Mouse (Mus musculus) cerebellum, adult 11 months (tissue): ENCODE data around the gene Gtf3a.
A peak's percentile ranks its signal among the peaks of the same experiment; 100 is the strongest.
"Not testable (repeated sequence)": the region's sequence is repeated elsewhere in the genome, so short reads cannot be mapped to it uniquely, and the experiment has no call there.

Experiments used
- DNase-seq: peaks from one replicate; pipeline ENCODE4 v3.0.0; 2022

The Gtf3a gene

GRCm38 (mm10) chr5:146948508-146949088, at the start of gene Gtf3a:
TSS of gene Gtf3a (plus strand) at chr5:146948657.
- DNase-seq: peak; percentile 70

GRCm38 (mm10) chr5:146900331-146900730, 48.1 kb upstream of the Gtf3a start:
- no peak for DNase-seq

GRCm38 (mm10) chr5:146901501-146901900, 47.0 kb upstream of the Gtf3a start:
- DNase-seq: no peak

GRCm38 (mm10) chr5:146904404-146904803, 44.1 kb upstream of the Gtf3a start:
- peak; percentile 59 for DNase-seq

- peak; percentile 49 for DNase-seq
Observed at GRCm38 (mm10) chr5:146905486-146906172, 42.8 kb upstream of the Gtf3a start.

GRCm38 (mm10) chr5:146907533-146907932, 40.9 kb upstream of the Gtf3a start:
- DNase-seq: no peak

GRCm38 (mm10) chr5:146908629-146909028, 39.8 kb upstream of the Gtf3a start:
- DNase-seq: no peak

DNA sequence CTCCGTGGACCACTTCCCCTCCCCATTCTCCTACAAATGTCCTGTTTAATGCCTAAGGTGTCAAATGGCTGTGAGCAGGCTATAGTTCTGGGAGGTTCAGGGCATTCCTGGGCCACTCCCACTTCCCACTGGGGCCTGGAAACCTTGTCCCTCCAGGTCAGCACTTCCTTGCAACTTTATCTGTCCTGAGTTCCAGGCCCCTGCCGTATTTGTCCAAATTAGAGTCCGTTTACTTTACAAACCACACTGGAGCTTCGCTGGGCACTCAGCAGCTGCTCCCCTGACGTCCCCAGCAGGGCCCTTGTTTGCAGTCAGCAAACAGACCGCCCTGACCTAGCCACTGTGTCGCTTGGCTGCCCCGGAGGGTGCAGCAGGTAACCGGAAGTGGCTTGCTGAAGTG, 36.3 kb upstream of the Gtf3a start:
- no peak for DNase-seq

DNA sequence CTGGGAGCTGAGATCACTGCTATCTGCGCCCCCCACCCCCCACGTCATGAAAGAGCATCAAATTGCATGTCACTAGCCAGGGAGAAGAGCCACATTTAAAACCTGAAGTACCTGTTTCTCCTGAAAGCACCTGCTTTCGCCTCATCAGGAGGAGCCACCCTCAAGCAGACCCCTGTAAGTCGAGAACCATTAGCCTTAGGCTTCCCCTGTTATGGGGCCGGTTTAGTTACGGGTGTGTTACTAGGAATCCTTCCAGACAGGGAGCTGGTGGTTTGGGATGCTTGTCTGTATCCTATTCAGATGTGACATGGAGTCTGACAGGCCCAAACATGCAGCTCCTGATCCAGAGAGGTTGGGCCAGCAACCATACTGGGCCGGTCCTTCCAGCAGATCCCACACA, 35.1 kb upstream of the Gtf3a start:
- DNase-seq: no peak

- DNase-seq: peak; percentile 14
Observed at GRCm38 (mm10) chr5:146914088-146914766, 34.2 kb upstream of the Gtf3a start.

DNA sequence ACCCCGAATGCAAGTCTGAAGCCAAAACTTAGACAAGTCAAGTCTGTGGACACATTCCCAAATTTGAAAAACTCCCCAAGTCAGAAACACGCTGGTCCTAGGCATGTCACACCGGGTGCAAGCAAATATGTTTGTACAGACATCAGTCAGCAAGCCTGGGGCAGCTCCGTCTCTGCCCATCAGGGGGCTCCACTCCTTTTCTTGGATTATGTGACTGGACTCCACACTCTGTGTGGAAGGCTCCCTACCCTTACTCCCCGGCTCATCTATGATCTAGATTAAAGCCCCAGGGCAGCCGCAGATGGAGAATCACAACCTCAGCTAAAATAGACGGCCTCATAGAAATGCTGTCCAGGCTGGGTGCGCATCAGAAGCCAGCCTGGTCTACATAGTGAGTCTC, 32.2 kb upstream of the Gtf3a start:
- no peak for DNase-seq

DNA sequence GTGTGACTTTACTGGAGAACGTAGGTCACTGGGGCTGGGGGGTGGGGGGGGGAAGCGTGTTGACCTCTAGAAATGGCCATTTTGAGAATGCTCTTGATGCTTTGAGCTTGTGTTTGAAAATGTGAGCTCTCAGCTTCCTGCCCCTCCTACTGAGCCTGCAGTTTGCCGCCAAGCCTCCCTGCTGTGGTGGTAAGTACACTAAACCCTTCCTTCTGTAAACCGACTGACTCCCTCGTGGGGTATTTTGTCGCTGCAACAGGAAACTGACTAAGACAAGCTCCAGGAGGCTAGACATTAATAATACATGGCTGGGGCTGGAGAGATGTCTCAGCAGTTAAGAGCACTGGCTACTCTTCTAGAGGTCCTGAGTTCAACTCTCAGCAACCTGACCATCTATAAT, 31.7 kb upstream of the Gtf3a start:
- no peak for DNase-seq

GRCm38 (mm10) chr5:146917357-146917756, 31.1 kb upstream of the Gtf3a start:
- not testable (repeated sequence) for DNase-seq

DNA sequence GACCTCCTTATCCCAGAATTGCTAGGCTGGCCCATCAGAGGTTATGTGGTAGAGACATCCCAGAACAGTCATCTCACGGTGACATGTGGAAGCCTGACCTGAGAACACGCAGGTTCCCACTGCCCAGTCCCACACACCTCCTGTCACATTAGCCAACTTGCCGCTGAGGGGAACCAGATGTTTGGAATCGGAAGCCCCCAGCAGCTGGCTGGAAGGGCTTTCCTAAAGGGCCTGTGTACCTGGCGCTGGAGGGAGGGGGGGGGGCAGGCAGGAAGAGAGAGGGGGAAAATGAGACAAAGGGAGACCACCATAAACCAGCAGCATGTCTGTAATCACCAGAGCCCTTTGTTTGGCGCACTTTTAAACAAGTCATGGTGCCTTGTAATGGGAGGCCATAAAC, 28.6 kb upstream of the Gtf3a start:
- DNase-seq: no peak

DNA sequence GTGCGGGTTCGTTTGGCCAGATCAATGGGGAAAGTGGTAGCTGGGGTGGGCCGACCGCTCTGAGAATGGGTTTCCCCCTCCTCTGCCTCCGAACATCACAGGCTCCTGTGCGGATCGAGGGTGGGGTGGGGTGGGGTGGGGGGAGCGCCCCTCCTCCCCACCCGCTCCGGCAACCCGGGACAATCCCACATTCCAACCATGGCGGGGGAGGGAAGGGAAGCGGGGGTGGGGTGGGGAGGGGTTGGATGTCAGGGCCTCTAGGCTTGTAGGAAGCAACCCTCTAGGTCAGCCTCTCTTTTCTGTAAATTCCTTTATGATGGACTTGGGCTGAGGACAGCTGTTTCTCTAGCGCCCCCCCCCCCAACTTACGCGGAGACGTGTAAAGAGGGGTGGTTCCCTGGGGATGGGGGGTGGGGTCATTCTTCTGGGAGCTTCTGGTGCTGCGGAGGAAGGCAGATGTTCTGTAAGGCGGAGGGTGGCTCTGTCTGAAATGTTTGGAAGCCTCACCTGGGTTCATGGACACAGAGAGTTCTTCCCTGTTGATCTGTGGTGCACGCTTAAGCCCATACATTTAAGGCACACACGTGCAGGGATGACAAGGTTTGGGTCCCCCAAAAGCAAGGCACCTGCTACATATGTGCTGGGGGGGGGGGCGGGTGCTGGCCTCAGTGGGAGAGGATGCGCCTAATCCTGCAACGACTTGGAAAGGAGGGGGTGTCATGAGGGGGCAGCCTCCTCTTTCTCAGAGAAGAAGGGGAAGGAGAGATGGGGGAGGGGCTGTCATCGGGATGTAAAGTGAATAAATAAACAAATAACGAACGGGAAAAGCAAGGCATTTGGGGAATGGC, 27.9 kb upstream of the Gtf3a start:
- no peak for DNase-seq

GRCm38 (mm10) chr5:146921224-146921623, 27.2 kb upstream of the Gtf3a start:
- DNase-seq: no peak

DNA sequence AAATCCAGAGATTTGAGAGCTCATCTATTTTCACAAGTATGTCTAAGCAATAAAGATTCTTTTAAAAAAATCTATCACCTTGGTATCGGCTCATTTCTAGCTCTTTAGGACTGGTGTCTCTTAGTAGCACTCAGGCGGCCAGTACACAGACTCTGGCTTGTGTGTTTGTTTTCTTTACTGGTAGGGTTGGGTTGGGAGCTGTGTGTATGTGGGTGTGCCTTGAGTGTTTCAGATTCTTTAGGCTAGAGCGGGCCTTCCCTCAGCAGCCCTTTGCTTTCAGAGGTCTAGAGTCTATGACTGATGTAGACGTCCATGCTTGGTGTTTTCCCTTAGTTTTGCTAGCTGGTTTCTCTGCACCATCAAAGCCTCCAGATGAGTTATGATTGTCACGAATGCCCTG, 24.9 kb upstream of the Gtf3a start:
- no peak for DNase-seq

- no peak for DNase-seq
Observed at GRCm38 (mm10) chr5:146926673-146927072, 21.8 kb upstream of the Gtf3a start.

GRCm38 (mm10) chr5:146931422-146931821, 17.0 kb upstream of the Gtf3a start:
- no peak for DNase-seq

GRCm38 (mm10) chr5:146931904-146932553, 16.4 kb upstream of the Gtf3a start:
- DNase-seq: no peak

GRCm38 (mm10) chr5:146933466-146933865, 15.0 kb upstream of the Gtf3a start:
- DNase-seq: no peak
